Mouse (Mus musculus) stomach, postnatal 0 days (tissue): ENCODE data around the gene Hbq1b. TPM values are rescaled to one million over a fixed set of nuclear protein-coding genes. Genes with fewer than 3 reads are reported as not detected.

Source experiments
- ATAC-seq: fragments of 200-750 bp; cut with Nextera tagmentation; 2 replicates; pipeline ENCODE4 v1.8.0; 2017; ENCODE audit not compliant: low FRiP score, low TSS enrichment
- DNase-seq: peaks from one replicate; pipeline ENCODE4 v3.0.0-alpha.2; 2016; ENCODE audit warnings: low spot score
- H3K27ac ChIP-seq: fragments of 300-500 bp; sonication (generic); replicated peaks from 2 replicates; pipeline ENCODE4 v1.5.1; 2014; ENCODE audit warnings: mild to moderate bottlenecking, control low read depth
- H3K27me3 ChIP-seq: fragments of 300-500 bp; sonication (generic); 2 replicates; pipeline ENCODE4 v1.6.1; 2014; ENCODE audit warnings: low read length; ENCODE audit not compliant: control insufficient read depth, insufficient read depth
- H3K36me3 ChIP-seq: fragments of 300-500 bp; sonication (generic); 2 replicates; pipeline ENCODE4 v1.6.1; 2014; ENCODE audit warnings: low read length, mixed read lengths; ENCODE audit not compliant: control insufficient read depth, insufficient read depth
- H3K4me1 ChIP-seq: fragments of 300-500 bp; sonication (generic); replicated peaks from 2 replicates; pipeline ENCODE4 v1.6.1; 2014; ENCODE audit warnings: antibody characterized with exemption; ENCODE audit not compliant: control insufficient read depth, insufficient read depth
- H3K4me2 ChIP-seq: fragments of 300-500 bp; sonication (generic); replicated peaks from 2 replicates; pipeline ENCODE4 v1.6.1; 2014; ENCODE audit warnings: low read depth, mild to moderate bottlenecking, control low read depth, moderate library complexity
- H3K4me3 ChIP-seq: fragments of 300-500 bp; sonication (generic); 2 replicates; pipeline ENCODE4 v1.5.1; 2014; ENCODE audit warnings: low read depth, low read length, control low read depth
- H3K9ac ChIP-seq: fragments of 300-500 bp; sonication (generic); 2 replicates; pipeline ENCODE4 v1.6.1; 2014; ENCODE audit warnings: mild to moderate bottlenecking, low read length, control low read depth, mixed read lengths
- H3K9me3 ChIP-seq: fragments of 300-500 bp; sonication (generic); 2 replicates; pipeline ENCODE4 v1.6.1; 2016; ENCODE audit warnings: low read length; ENCODE audit not compliant: control insufficient read depth
- CTCF ChIP-seq: IDR thresholded peaks from 2 replicates; pipeline ENCODE4 v1.5.1; 2016; ENCODE audit warnings: antibody characterized with exemption, low read depth, mild to moderate bottlenecking, moderate library complexity
- EP300 ChIP-seq: optimal IDR thresholded peaks from 2 replicates; pipeline ENCODE3; 2016; ENCODE audit warnings: antibody characterized with exemption
- WGBS: fragments of 180-500 bp; shearing (Covaris S2); extraction: QIAGEN DNeasy Blood & Tissue Kit; methylation state at CpG from one replicate; pipeline ENCODE4 v1.1.7; 2014; 5-methylcytosine and 5-hydroxymethylcytosine counted together
- polyA plus RNA-seq: library from polyadenylated mRNA; unstranded; fragments of >200 nt; fragmentation: Nextera tagmentation; extraction: Ambion mirVana; gene quantifications from 2 replicates; pipeline ENCODE4 v1.2.1, GENCODE M21; 2015

Gene Hbq1b
- polyA plus RNA-seq, 1 experiment from 2014 or later, result 0.18 TPM

DNA sequence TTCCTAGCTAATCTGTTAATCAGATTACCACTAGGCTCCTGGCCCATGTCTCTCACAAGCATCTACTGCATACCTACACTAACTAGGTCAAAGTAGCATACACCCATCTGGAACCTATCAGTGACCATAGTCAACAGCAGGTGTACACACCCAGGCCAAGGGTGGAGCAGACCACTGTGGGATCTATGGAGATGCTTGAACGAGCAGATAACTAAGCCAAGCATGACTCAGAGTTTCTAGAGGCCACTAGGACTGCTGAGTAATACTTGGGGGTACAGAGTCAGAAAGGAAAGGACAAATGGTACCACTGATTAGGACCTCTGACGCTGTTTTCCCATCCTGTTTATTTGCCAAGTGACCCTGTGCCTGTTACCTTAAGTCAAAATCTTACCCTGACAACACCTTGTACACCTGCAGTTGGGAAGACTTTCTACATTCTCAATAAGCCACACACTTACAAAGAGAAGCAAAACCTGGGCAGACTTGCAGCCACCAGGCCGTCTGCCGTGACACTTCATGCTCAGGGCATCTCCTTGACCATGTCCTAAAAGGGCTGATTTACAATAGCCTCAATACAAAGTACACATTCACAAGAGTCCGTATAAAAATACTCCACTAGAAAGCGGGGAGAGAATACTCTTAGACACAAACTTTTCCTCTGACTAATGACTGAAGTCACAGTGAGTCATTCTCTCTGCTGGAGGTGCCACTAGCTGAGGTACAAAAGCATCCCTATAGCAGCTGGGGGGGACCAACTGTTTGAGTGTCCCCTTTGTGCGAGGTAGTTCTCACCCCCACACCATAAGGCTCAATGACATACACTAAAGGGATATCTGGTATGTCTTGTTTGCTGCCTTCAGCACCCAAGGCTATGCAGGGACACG is 35.6 kb upstream of the Hbq1b start:
- Histone ChIP-seq H3K27ac (no peak overlapping the region), H3K9ac (no peak overlapping the region), H3K4me3 (no peak overlapping the region), H3K36me3 (peaks cover 8% of the 10 kb centered on the region), H3K4me1 (no peaks in the 10 kb centered on the region; the same call in 1 of the 2 replicates), H3K4me2 (no peak overlapping the region), H3K27me3 (no peaks in the 10 kb centered on the region), H3K9me3 (no peaks in the 10 kb centered on the region)
- TF ChIP-seq EP300 (no peak), CTCF (no peak)
- DNase-seq (peak; percentile 42), ATAC-seq (peak; percentile 94)
- 83% methylated on average over 8 of the region's 8 CpGs for WGBS

DNA sequence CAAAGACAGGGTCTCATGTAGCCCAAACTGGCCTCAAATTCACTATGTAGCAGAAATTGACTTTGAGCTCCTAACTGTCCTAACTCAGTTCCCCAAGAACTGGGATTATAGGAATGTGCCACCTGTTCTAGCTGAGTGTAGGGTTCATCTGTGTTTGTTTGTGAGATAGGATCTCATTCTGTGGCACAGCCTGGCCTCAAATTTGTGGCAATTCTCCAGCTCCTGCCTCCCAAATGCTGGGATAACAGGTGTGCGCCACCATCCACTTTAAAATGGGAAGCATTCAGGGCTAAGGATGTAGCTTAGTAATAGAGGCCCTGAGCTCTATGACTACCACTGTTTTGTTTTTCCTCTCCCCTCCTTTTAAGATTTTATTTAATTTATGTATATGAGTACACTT is 33.6 kb upstream of the Hbq1b start:
- Histone ChIP-seq H3K4me1 (no peaks in the 10 kb centered on the region; the same call in 1 of the 2 replicates), H3K36me3 (peaks cover 3% of the 10 kb centered on the region; the same call in 1 of the 2 replicates), H3K9ac (no peak overlapping the region), H3K9me3 (no peaks in the 10 kb centered on the region), H3K27me3 (no peaks in the 10 kb centered on the region), H3K27ac (no peak overlapping the region), H3K4me3 (no peak overlapping the region), H3K4me2 (no peak overlapping the region)
- no peak for ATAC-seq
- no peak for TF ChIP-seq CTCF
- TF ChIP-seq EP300, result no peak
- DNase-seq, result no peak
- 95% methylated on average over 1 of the region's 1 CpGs for WGBS

DNA sequence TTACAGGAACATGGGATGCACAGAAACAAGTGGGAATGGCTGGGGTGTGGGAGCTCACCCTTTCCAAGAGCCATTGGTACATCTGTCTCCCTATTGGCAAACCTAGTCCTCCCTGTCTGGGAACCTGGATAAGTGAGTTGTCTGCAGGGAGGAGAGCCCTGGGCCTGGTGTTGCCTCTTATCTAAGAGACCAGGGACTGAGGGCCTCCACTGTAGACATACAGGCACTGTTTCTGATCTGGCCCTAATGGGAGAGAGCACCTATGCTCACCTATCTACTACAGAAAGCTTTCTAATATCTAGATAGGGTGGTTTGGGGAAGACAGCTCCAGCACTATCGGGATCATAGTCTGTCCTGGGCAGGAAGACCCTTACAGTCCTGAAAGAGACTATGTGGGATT is 30.6 kb upstream of the Hbq1b start:
- Histone ChIP-seq H3K4me3 (no peak overlapping the region), H3K9ac (no peak overlapping the region), H3K27ac (no peak overlapping the region), H3K36me3 (peaks cover 6% of the 10 kb centered on the region; the same call in 1 of the 2 replicates), H3K4me2 (no peak overlapping the region), H3K4me1 (no peaks in the 10 kb centered on the region), H3K9me3 (no peaks in the 10 kb centered on the region), H3K27me3 (no peaks in the 10 kb centered on the region)
- TF ChIP-seq EP300, result no peak
- no peak for DNase-seq
- ATAC-seq, result no peak
- 94% methylated on average over 1 of the region's 1 CpGs for WGBS

DNA sequence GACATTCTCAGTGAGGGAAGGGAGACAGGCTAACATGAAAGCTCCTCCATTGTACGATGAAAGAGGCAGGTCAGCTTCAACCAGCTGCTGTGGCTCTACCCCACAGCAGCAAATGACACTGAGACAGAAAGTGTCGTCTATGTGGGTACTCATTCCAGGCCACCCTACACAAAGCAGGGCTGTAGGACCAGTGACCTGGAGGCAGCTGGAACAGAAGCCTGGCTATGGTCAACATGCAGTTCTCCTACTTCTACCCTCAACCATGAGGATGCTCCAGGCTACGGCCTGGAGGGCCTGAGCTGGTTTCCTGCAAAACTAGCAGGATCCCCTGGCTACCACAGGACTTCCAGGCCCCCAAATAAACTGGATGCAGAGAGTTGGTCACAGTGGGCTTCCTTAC is 30.2 kb upstream of the Hbq1b start:
- H3K9me3 ChIP-seq, result no peaks in the 10 kb centered on the region
- WGBS, result 91% methylated on average over 3 of the region's 3 CpGs
- no peak overlapping the region for H3K4me3 ChIP-seq
- ATAC-seq, result no peak
- TF ChIP-seq CTCF (no peak), EP300 (no peak)
- no peaks in the 10 kb centered on the region for H3K27me3 ChIP-seq
- H3K4me1 ChIP-seq, result no peaks in the 10 kb centered on the region
- peaks cover 6% of the 10 kb centered on the region; the same call in 1 of the 2 replicates for H3K36me3 ChIP-seq
- H3K4me2 ChIP-seq, result no peak overlapping the region
- no peak for DNase-seq
- no peak overlapping the region for H3K9ac ChIP-seq
- no peak overlapping the region for H3K27ac ChIP-seq

DNA sequence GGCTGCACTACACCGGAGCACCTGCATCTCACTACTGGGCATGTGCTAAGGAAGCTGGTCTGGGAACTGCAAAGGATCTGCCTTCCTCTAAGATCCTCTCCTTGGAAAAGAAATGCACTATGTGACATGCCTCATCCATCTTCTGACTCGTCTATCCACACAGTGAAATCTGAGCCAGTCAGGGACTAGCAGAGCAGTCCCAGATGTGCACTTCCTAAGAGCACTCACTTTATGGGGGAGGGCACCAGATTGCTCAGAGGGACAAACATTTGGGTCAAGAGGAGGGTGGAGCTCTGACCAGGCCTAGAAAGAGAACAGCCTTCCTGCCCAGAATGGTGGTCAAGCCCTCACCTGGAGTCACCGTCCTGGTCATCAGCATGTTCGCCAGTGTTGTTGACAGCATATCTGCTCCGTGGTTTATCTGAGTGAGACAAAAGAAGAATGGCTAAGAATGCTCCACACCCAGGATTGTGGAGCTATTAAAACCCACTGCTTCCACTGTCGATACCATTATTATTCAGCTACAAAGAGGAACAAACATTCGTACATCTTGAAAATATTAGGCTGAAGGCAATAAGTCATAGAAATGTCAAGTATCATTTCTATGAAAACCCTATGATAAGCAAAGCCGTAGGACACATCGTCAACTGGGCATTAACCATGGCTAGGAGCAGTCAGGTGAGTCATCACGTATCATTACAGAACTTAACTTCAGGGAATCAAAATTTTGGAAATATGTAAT is 23.9 kb upstream of the Hbq1b start:
- no peak for TF ChIP-seq EP300
- TF ChIP-seq CTCF, result no peak
- Histone ChIP-seq H3K36me3 (0 out of 2 replicates have a peak, but pooled peaks cover 2% of the 10 kb centered on the region), H3K9me3 (no peaks in the 10 kb centered on the region), H3K9ac (no peak overlapping the region), H3K27ac (no peak overlapping the region), H3K4me3 (no peak overlapping the region), H3K4me1 (peaks cover under 1% of the 10 kb centered on the region; the same call in 1 of the 2 replicates), H3K4me2 (no peak overlapping the region), H3K27me3 (no peaks in the 10 kb centered on the region)
- ATAC-seq (no peak), DNase-seq (no peak)
- 55% methylated on average over 10 of the region's 10 CpGs for WGBS
